Mouse (Mus musculus) liver (tissue): Measurements from ENCODE around the gene Tmem189.
"Not testable (repeated sequence)": the region's sequence is repeated elsewhere in the genome, so short reads cannot be mapped to it uniquely, and the experiment has no call there.

ENCODE experiments used
- DNase-seq: peaks from one replicate; pipeline ENCODE4 v3.0.0-alpha.2; 2020; ENCODE audit warnings: mixed read lengths

Gene Tmem189

DNA sequence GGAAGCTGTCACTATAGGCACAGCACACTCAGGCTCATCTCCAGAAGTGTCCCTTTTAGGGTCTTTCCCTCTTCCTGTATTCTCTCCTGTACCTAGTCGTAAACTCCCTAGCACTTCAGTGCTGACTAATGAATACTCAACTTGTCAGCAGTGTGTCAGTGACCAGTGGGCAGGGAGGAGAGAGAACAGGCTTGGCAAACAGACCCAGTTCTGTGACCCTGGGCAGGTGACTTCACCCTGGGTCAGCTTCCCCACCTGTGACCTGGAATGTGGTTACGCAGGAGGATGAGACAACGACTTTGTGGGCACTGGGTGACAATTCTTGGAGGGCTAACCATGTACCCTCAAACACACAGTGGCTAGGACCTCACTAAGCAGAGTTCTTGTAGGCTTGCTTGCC, 72.6 kb downstream of the Tmem189 start:
- no peak for DNase-seq

- not testable (repeated sequence) for DNase-seq
Measured at GRCm38 (mm10) chr2:167613335-167613734, 76.3 kb downstream of the Tmem189 start.

DNA sequence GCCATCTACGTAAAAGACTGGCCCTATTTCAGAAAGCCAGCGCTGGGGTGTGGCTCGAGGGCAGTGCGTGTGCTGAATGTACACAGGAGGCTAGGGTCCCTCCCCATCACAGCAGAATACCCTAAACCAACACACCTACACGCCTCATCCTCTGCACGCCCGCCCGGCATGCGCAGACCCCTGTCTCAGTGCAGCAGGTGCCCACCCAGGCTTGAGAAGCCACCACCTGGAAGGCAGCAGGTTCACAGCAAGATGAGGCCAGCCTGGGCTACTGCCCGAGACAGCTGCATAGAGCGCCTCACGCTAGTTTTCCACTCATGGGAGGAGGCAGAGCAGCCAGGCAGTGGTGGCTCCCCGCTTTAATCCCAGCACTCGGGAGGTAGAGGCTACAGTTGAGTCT, 77.5 kb downstream of the Tmem189 start:
- DNase-seq, result no peak

DNA sequence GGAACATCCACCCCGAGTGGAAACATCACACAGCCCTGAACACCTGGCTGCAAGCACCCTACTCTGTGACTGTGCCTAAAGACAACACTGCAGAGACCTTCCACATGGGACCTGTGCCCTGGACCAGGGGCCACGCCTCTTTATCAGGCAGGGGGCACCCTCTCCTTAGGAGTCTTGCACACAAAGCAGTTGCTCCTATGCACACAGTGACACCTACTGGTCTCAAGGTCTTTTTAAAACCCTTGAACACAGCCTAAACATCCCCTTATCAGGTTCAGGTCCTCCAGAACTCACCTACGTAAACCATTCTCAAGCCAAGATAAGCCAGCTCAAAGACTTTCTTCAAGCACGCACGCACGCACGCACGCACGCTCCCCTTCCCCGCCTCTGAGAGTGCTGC, 78.3 kb downstream of the Tmem189 start:
- no peak for DNase-seq

- DNase-seq, result no peak
Measured at GRCm38 (mm10) chr2:167606745-167607123, 82.9 kb downstream of the Tmem189 start.

DNA sequence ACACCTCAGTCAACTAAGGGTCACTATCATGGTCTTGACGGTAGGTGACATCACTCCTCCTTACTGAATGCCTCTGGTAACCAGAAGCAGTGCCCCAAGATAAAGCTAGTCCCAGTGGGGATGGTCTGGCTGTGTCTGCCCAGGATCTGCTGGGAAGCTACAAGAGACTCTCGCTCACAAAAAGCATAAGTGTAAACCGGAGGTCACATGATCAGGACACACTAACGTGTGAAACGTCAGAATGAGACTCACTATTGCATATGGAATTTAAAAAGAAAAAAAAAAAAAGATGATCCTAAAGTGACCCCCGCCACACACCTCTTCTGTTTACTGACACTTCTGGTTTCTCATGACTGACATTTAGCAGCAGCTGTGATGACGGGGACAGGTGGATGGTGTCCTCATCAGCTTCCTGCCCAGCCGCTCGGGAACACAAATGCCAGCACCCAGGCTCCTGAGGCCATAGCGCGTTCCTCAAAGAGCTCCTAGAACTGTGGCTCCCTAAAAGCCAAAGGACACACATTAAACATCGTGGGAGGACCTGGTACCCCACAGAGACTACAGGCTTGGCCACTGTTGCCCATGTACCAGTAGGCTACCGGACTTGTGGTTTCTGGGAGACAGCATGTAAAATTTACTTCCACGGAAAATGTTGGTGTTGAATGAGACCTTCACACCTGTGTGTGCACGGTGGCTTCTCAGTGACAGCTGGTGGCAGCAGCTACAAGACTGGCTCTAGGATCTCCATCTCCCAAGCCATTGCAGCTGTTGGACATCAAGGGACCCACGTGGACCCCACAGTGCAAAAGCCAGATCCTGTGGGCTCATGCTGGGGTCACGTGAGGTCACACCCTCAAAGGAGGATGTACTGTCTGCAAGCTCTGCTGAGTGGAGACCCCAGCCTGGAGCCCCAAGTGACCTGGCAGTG, 83.5 kb downstream of the Tmem189 start:
- DNase-seq, result no peak

DNA sequence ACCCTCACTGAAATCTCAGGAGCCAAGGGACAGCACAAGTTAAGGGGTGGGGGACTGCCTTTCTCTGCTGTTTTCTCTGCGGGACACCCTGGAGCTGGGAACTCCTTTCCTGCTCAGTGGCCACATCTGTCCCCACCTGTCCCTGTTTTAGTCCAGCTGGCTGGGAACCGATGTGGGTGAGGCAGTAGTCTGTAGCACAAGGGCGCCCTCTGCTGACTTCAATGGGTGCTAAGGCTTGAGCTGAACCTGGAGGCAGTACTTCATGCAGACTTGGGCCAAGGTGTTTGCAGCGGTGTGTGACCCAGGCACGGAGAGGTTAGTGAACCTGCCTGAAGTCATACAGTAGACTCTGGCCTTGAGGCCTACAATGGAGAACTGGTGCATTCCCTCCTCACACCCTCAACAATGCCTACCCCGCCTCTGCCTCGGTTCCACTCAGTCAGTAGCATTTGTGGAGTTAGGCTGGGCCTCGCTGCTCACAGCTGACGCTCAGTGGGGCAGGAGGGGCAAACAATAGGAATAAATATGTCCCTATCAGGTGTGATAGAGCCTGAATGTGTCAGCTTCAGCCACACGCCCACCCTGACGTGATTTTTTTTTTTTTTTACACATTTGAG, 84.3 kb downstream of the Tmem189 start:
- peak; percentile 88 for DNase-seq

DNA sequence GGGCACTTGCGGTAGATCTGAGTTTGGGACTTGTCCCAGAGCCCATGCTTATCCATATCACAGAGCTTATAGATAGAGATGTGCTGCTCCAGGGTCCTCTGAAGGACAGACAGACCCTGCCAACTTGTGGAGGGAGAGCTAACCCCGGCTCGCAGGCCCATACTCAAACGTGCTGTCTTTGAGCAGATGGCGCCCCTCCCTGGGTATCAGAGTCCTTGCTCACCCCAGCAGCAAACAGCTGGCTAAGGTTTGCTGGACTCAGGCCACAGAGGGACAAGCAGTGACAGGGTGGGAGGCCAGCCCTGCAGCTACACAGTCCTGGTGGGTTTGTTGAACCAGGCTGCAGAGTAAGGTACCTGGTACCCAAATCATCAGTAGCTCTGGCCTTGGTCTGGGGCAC, 86.6 kb downstream of the Tmem189 start:
- DNase-seq, result no peak

DNA sequence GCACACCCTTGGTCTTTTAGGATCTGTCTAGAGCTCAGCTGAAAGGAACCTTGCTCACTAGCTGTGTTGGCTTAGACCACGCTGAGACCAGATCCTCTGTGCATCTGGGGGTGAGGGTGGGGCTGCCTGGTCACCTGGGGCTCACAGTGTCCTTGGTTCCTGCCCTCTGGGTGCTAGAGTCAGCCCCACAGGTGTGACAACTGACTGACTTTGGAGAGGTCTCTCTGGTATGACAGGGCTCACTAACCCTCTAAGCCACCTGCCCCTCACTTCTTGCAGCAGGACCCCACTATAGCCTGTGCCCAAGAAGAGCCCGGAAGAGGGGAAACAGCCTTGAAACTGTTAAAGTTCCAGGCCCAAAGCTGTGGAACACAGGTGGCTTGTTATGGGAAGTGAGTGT, 87.3 kb downstream of the Tmem189 start:
- no peak for DNase-seq

- DNase-seq, result no peak
Measured at GRCm38 (mm10) chr2:167600481-167600995, 89.1 kb downstream of the Tmem189 start.

DNA sequence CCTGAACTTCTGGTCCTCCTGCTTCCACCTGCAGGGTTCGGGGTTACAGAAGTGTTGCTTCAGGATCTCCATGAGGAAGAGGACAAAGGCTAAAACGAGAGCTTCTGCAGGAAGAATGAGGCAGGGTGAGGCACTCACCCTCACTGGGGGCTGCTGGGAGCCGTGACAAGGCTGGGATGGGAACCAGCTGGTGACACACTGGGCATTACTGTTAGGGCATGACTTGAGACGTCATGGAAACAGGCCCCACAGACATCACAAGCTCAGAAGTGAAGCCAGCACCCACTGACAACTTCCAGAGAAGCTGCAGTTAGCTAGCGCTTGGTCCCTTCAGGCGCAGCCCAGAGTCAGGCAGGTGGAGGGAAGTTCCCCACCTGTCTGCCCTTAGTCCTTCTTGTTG, 89.7 kb downstream of the Tmem189 start:
- no peak for DNase-seq

- no peak for DNase-seq
Measured at GRCm38 (mm10) chr2:167599195-167599594, 90.4 kb downstream of the Tmem189 start.

DNA sequence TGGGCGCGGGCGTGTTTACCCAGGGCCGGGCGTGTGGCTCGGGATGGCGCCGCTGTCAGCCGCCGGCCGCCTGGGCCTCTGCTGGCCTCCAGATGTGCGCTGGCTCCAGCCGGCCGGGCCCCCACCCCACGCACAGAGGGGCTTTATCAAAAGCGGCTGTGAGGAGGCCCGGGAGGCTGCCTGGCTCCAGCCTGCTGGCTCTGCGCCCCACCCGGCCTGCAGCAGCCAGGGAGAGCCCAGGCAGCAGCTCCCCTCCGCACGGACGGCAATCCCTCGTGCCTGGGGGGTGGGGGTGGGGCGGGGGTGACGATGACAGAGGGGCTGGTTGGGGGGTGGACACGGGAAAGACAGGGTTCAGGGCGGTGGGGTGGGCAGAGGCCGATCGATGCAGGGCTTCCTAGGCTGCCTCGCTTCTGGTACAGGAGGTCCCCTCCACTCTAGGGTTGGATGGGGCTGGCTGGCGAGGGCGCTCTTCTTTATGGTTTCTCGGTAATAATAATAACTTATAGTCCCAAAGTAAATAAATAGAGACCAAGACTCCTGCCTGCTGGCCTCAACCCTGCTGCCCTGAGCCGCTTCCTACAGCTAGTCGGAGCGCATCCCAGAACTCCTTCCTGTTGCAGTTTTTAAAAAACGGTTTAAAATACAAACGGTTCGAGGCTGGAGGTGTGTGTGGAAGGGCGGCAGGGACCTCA, 92.0 kb downstream of the Tmem189 start:
- peak; percentile 58 for DNase-seq

DNA sequence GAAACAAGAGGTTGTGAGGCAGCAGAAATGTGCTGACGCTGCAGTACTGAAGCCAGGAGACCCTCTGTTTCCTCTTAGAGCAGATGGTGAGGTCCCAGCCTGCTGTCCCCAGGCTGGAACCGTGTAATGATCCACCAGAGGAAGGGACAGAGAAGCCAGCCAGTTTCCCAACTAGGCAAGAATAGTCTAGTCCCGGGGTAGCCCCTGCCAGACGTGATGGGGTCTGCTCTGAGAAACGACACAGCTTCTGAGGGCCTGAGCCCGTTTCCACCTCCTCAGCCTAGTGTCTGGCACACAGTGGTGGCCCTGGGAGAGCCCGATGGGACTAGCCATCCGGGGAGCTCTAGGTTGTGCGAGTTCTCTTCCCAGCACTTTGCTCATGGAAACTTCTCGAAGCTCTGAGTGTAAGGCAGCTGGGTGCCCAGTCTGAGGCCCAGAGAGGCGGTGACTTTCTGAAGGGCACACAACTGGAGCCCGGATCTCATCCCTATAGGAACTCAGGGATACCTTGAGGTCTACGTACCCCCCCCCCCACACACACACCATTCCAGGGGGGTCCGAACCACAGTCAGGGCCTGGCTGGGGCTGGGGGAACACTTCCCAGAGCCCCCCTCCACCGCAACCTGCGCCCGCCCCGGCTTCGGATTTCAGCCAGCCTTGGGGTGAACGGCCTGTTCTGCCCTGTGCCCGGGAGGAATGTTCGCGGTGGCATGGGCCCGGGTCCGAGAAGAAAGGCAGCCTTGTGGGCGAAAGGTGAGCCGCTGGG, 92.7 kb downstream of the Tmem189 start:
- DNase-seq, result no peak

DNA sequence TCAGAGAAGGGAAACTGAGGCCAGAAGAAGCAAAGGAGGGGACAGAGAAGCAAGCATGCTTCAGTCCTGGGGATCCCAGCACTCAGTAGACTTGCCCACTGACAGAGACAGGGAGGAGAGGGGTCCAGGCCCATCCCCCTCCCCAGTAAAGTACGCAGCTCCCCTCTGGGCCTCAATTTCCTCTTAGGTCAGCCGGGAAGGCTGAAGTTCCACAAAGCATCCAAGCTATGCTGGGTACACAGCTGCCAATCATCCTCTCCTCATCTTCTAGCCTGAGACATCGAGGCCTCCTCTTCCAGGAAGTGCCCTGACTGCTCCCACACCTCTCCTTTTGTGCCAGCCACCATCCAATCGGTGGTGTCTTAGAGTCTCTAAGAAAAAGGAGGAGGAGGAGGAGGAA, 93.4 kb downstream of the Tmem189 start:
- DNase-seq, result no peak

GRCm38 (mm10) chr2:167595761-167596171, 93.9 kb downstream of the Tmem189 start:
- no peak for DNase-seq

- peak; percentile 43 for DNase-seq
Measured at GRCm38 (mm10) chr2:167594444-167594934, 95.1 kb downstream of the Tmem189 start.

DNA sequence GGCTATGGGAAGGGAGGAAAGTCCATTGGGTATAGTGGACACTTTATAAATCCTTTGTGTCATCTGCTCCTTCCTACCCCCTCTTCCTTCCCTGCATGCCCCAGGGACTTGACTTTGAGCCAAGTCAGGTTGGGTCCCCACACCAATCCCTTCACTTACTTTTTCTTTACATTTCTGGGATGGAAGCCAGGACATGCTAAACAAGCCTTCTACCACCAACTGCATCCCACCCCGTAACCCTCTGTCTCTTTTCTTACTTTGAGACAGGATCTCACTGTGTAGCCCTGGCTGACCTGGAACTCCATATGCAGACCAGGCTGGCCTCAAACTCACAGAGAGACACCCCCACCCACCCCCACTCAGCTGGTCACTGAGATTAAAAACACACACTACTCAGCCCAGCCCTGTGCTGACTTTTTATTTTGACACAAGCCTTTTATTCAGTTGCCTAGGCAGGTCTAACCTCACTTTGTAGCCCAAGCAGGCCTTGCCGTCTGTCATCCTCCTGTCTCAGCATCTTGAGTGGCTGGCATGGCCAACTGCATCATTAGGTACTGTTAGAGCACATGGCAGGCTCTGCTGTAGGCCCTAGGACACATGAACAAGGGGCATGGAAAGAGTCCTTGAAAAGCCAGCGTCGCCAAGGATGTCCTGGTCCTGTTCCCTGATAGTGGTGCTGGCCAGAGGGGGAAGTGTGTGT, 95.9 kb downstream of the Tmem189 start:
- no peak for DNase-seq
